8 mouse cellular contexts compared by ENCODE assay signal in genomic region chr2:153239021-153239859, GRCm38 (mm10). TPM values are rescaled to one million over a fixed set of nuclear protein-coding genes. Genes with fewer than 3 reads are reported as not detected.
DNase-seq lines count a peak whose midpoint lies in the region; ATAC-seq lines count a peak whose summit lies in the region.

No protein-coding gene starts in this region.

- no peaks in the 10 kb centered on the region for H3K9me3 ChIP-seq in heart, embryonic 13.5 days
- no peaks in the 10 kb centered on the region for H3K9me3 ChIP-seq in embryonic facial prominence, embryonic 13.5 days
- no peaks in the 10 kb centered on the region for H3K9me3 ChIP-seq in limb, embryonic 11.5 days (ENCODE audit: control insufficient read depth, low read length)
- no peaks in the 10 kb centered on the region for H3K9me3 ChIP-seq in midbrain, embryonic 16.5 days (replicated peaks; ENCODE audit: control insufficient read depth, low read length, poor library complexity, severe bottlenecking)

- no peak for ATAC-seq in heart, embryonic 13.5 days (ENCODE audit: extremely low read depth, insufficient number of reproducible peaks, low FRiP score, low TSS enrichment)
- ATAC-seq in embryonic facial prominence, embryonic 13.5 days (ENCODE audit: insufficient number of reproducible peaks, insufficient read depth, low FRiP score, low TSS enrichment, low read depth) = no peak
- ATAC-seq in limb, embryonic 11.5 days (ENCODE audit: insufficient number of reproducible peaks, low FRiP score, low TSS enrichment, low read depth) = no peak
- ATAC-seq in midbrain, embryonic 16.5 days = no peak

- no peaks in the 10 kb centered on the region for H3K27me3 ChIP-seq in heart, embryonic 13.5 days (replicated peaks)
- no peaks in the 10 kb centered on the region for H3K27me3 ChIP-seq in embryonic facial prominence, embryonic 13.5 days
- H3K27me3 ChIP-seq in limb, embryonic 11.5 days (ENCODE audit: control insufficient read depth, insufficient read depth, low read length) = no peaks in the 10 kb centered on the region
- no peaks in the 10 kb centered on the region for H3K27me3 ChIP-seq in midbrain, embryonic 16.5 days (ENCODE audit: control insufficient read depth, insufficient read depth, low read depth, low read length)

- H3K4me2 ChIP-seq in heart, embryonic 13.5 days = peak overlapping the region; percentile 95
- peak overlapping the region; percentile 93 for H3K4me2 ChIP-seq in embryonic facial prominence, embryonic 13.5 days
- peak overlapping the region; percentile 75 for H3K4me2 ChIP-seq in limb, embryonic 11.5 days (ENCODE audit: low read depth, severe bottlenecking)
- peak overlapping the region; percentile 61 for H3K4me2 ChIP-seq in midbrain, embryonic 16.5 days (ENCODE audit: low read length)

- peak overlapping the region; percentile 98 for H3K4me3 ChIP-seq in heart, embryonic 13.5 days
- peak overlapping the region; percentile 98 for H3K4me3 ChIP-seq in embryonic facial prominence, embryonic 13.5 days
- H3K4me3 ChIP-seq in limb, embryonic 11.5 days (ENCODE audit: low read depth, low read length) = peak overlapping the region; percentile 92
- peak overlapping the region; percentile 92 for H3K4me3 ChIP-seq in midbrain, embryonic 16.5 days (ENCODE audit: low read depth, low read length)

- H3K36me3 ChIP-seq in heart, embryonic 13.5 days = peaks cover 34% of the 10 kb centered on the region
- H3K36me3 ChIP-seq in embryonic facial prominence, embryonic 13.5 days = peaks cover 28% of the 10 kb centered on the region
- peaks cover 4% of the 10 kb centered on the region for H3K36me3 ChIP-seq in limb, embryonic 11.5 days (ENCODE audit: control insufficient read depth, insufficient read depth, low read length)
- H3K36me3 ChIP-seq in midbrain, embryonic 16.5 days (ENCODE audit: control insufficient read depth, insufficient read depth, low read length) = peaks cover 10% of the 10 kb centered on the region

- DNase-seq in heart, postnatal 4 days = no peak
- no peak for DNase-seq in limb, embryonic 11.5 days (ENCODE audit: low spot score)
- DNase-seq in adrenal gland, postnatal 4 days (ENCODE audit: low spot score in 2 of 2) = no peak
- DNase-seq in left cerebral cortex, postnatal 4 days = no peak
- DNase-seq in ovary, adult 18-20 months (ENCODE audit: low spot score) = no peak

- H3K9ac ChIP-seq in heart, embryonic 13.5 days = peak overlapping the region; percentile 99
- peak overlapping the region; percentile 98 for H3K9ac ChIP-seq in embryonic facial prominence, embryonic 13.5 days
- H3K9ac ChIP-seq in limb, embryonic 11.5 days (ENCODE audit: low read length) = peak overlapping the region; percentile 96
- peak overlapping the region; percentile 97 for H3K9ac ChIP-seq in midbrain, embryonic 16.5 days (ENCODE audit: low read depth, low read length)

- H3K4me1 ChIP-seq in heart, embryonic 13.5 days = peaks cover 56% of the 10 kb centered on the region
- peaks cover 42% of the 10 kb centered on the region for H3K4me1 ChIP-seq in embryonic facial prominence, embryonic 13.5 days
- H3K4me1 ChIP-seq in limb, embryonic 11.5 days (ENCODE audit: control insufficient read depth, insufficient read depth, low read length) = peaks cover 11% of the 10 kb centered on the region
- peaks cover 37% of the 10 kb centered on the region for H3K4me1 ChIP-seq in midbrain, embryonic 16.5 days (ENCODE audit: control insufficient read depth, insufficient read depth, low read length)

- intact Hi-C loops in left cerebral cortex, postnatal 4 days (cut with DNase I) = no loop called here

- H3K27ac ChIP-seq in heart, embryonic 13.5 days (replicated peaks) = peak overlapping the region; percentile 97
- H3K27ac ChIP-seq in embryonic facial prominence, embryonic 13.5 days = peak overlapping the region; percentile 97
- H3K27ac ChIP-seq in limb, embryonic 11.5 days (replicated peaks; ENCODE audit: low read depth, low read length) = no peak overlapping the region
- H3K27ac ChIP-seq in midbrain, embryonic 16.5 days (ENCODE audit: low read length) = no peak overlapping the region

- WGBS in heart, embryonic 13.5 days = 37% methylated on average over 7 of the region's 7 CpGs
- 64% methylated on average over 7 of the region's 7 CpGs for WGBS in embryonic facial prominence, embryonic 13.5 days
- WGBS in limb, embryonic 11.5 days = 71% methylated on average over 7 of the region's 7 CpGs
- 35% methylated on average over 7 of the region's 7 CpGs for WGBS in midbrain, embryonic 16.5 days

RNA-seq across cellular contexts. Expression of gene Plagl2, which starts 2.0 kb away (rescaled TPM):
- 12.2 and 12.5 TPM in 2 replicates for polyA plus RNA-seq in heart, embryonic 13.5 days (2015; fragmentation: Nextera tagmentation; extraction: Ambion mirVana)
- total RNA-seq in heart, postnatal 4 days (2021) = 1 to 10 TPM; 8.4 to 9.7 TPM
- 14.8 and 15.5 TPM in 2 replicates for polyA plus RNA-seq in embryonic facial prominence, embryonic 13.5 days (2015; fragmentation: Nextera tagmentation; extraction: Ambion mirVana)
- 29.6 and 33.0 TPM in 2 replicates for polyA plus RNA-seq in limb, embryonic 11.5 days (2014; fragmentation: Nextera tagmentation; extraction: Ambion mirVana)
- polyA plus RNA-seq in midbrain, embryonic 16.5 days (2015; fragmentation: Nextera tagmentation; extraction: Ambion mirVana) = 5.2 and 5.4 TPM in 2 replicates
- total RNA-seq in adrenal gland, postnatal 4 days (2021) = 10 to 100 TPM; 19.1 to 20.3 TPM
- 1 to 10 TPM; 6.8 to 8.6 TPM for total RNA-seq in left cerebral cortex, postnatal 4 days (2021)

RNA-seq across cellular contexts. Expression of gene Pofut1, which starts 2.1 kb away (rescaled TPM):
- polyA plus RNA-seq in heart, embryonic 13.5 days (2015; fragmentation: Nextera tagmentation; extraction: Ambion mirVana) = 4.6 and 4.8 TPM in 2 replicates
- total RNA-seq in heart, postnatal 4 days (2021) = 10 to 100 TPM; 21.8 to 25.0 TPM
- 8.8 and 9.1 TPM in 2 replicates for polyA plus RNA-seq in embryonic facial prominence, embryonic 13.5 days (2015; fragmentation: Nextera tagmentation; extraction: Ambion mirVana)
- polyA plus RNA-seq in limb, embryonic 11.5 days (2014; fragmentation: Nextera tagmentation; extraction: Ambion mirVana) = 7.3 and 7.9 TPM in 2 replicates
- 5.2 and 6.4 TPM in 2 replicates for polyA plus RNA-seq in midbrain, embryonic 16.5 days (2015; fragmentation: Nextera tagmentation; extraction: Ambion mirVana)
- total RNA-seq in adrenal gland, postnatal 4 days (2021) = 10 to 100 TPM; 47.3 to 48.8 TPM
- total RNA-seq in left cerebral cortex, postnatal 4 days (2021) = 10 to 100 TPM; 23.2 to 23.3 TPM

RNA-seq across cellular contexts. Expression of gene Tspyl3, which starts 14.0 kb away (rescaled TPM):
- 5.7 and 7.3 TPM in 2 replicates for polyA plus RNA-seq in heart, embryonic 13.5 days (2015; fragmentation: Nextera tagmentation; extraction: Ambion mirVana)
- total RNA-seq in heart, postnatal 4 days (2021) = 1 to 10 TPM; 2.7 to 3.0 TPM
- polyA plus RNA-seq in embryonic facial prominence, embryonic 13.5 days (2015; fragmentation: Nextera tagmentation; extraction: Ambion mirVana) = 19.2 and 19.4 TPM in 2 replicates
- polyA plus RNA-seq in limb, embryonic 11.5 days (2014; fragmentation: Nextera tagmentation; extraction: Ambion mirVana) = 6.1 and 7.9 TPM in 2 replicates
- polyA plus RNA-seq in midbrain, embryonic 16.5 days (2015; fragmentation: Nextera tagmentation; extraction: Ambion mirVana) = 50.3 and 57.1 TPM in 2 replicates
- 1 to 10 TPM; 8.6 to 8.8 TPM for total RNA-seq in adrenal gland, postnatal 4 days (2021)
- 10 to 100 TPM; 36.3 to 37.3 TPM for total RNA-seq in left cerebral cortex, postnatal 4 days (2021)

RNA-seq across cellular contexts. Expression of gene Kif3b, which starts 52.0 kb away (rescaled TPM):
- polyA plus RNA-seq in heart, embryonic 13.5 days (2015; fragmentation: Nextera tagmentation; extraction: Ambion mirVana) = 4.0 and 4.8 TPM in 2 replicates
- 10 to 100 TPM; 12.9 to 13.4 TPM for total RNA-seq in heart, postnatal 4 days (2021)
- 5.9 and 6.3 TPM in 2 replicates for polyA plus RNA-seq in embryonic facial prominence, embryonic 13.5 days (2015; fragmentation: Nextera tagmentation; extraction: Ambion mirVana)
- 5.1 and 5.8 TPM in 2 replicates for polyA plus RNA-seq in limb, embryonic 11.5 days (2014; fragmentation: Nextera tagmentation; extraction: Ambion mirVana)
- polyA plus RNA-seq in midbrain, embryonic 16.5 days (2015; fragmentation: Nextera tagmentation; extraction: Ambion mirVana) = 25.8 and 26.9 TPM in 2 replicates
- 10 to 100 TPM; 28.0 to 29.2 TPM for total RNA-seq in adrenal gland, postnatal 4 days (2021)
- total RNA-seq in left cerebral cortex, postnatal 4 days (2021) = 100 to 1,000 TPM; 109 to 110 TPM

Comparison
In these comparisons a context has a peak if more than half of its experiments do, and no peak if none do; other contexts are left out.
1. H3K27ac ChIP-seq: peak in heart, embryonic 13.5 days (single experiment) and embryonic facial prominence, embryonic 13.5 days (single experiment); none in limb, embryonic 11.5 days (single experiment) and midbrain, embryonic 16.5 days (single experiment).
2. Peak in every context shown above with its lines, with median percentiles within 50 percentile points of each other: H3K4me2 ChIP-seq, H3K4me3 ChIP-seq and H3K9ac ChIP-seq.